Mouse (Mus musculus): ENCODE data around the gene Snap23. TPM values are rescaled to one million over a fixed set of nuclear protein-coding genes. Genes with fewer than 3 reads are reported as not detected.
A peak's percentile ranks its signal among the peaks of the same experiment; 100 is the strongest.

Gene Snap23
- total RNA-seq (2021): 10 to 100 TPM; 19.6 to 19.8 TPM
- long read RNA-seq, experiment 1, partial matches to known transcripts: 1 of 5 reads
- long read RNA-seq, experiment 1, other reads (novel, unspliced or antisense): 2 of 5 reads
- long read RNA-seq, experiment 2, transcript Snap23-202 (8 exons, 2,723 nt): major isoform, 6 of 12 reads
- long read RNA-seq, experiment 2, partial matches to known transcripts: 2 of 12 reads
- long read RNA-seq, experiment 2, other reads (novel, unspliced or antisense): 4 of 12 reads

DNA sequence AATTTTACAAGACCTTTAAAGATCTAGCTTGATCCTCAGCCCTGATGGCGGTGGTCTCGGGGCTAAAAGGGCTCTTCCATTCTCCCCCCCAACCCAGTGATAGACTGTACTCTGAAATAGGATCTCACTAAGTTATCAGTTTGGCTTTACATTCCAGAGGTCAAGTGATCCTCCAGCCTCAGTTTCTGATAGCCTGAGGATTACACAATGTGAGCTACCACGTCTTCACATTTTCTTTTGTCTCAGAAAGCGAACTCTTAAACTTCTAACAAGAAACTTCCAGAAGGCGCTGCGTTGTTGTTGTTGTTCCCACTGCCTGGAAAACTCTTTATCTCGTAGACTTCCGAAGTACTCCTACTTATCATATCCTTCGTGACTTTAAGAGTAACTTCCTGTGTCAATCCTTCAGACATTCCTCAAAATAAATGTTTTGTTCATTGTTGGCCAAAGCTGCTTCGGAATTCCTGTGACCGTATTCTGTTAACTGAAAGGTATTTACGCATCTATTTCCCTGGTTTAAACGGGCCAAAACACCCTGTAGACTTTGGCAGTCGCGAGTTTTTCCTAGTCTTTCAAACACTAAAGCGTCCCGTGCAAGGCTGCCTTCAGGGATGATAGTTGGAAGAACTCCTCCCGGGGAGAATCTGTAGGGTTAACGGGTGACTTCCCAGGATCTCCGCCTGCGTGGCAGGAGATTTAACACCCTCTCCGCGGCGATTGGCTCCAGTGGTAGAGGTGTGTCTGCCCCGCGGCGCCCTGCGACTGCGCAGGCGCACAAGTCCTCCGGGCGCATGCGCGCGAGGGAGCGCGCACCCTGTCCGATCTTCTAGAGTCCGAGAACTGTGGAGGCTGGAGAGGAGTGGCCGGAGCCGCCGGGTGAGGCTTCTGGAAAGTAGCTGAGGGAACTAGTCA is at the start of gene Snap23:
Gene Snap23, plus strand, starts transcription at position 786 of the 912 bp plus-strand sequence.
- DNase-seq (ENCODE audit: low spot score in 2 of 2): peak; percentile 93 to 95
- Histone ChIP-seq H3K27ac (peak within 1 kb of the TSS; percentile 89), H3K4me3 (peak within 1 kb of the TSS; percentile 65)
- no peak for TF ChIP-seq CTCF (conservative IDR thresholded peaks at IDR 0.05)

GRCm38 (mm10) chr2:120518547-120519210 is 48.8 kb upstream of the Snap23 start:
- Histone ChIP-seq H3K27ac (no peak overlapping the region), H3K4me3 (no peak overlapping the region)
- DNase-seq (ENCODE audit: low spot score in 2 of 2): no peak
- TF ChIP-seq CTCF (conservative IDR thresholded peaks at IDR 0.05): no peak

- Histone ChIP-seq H3K4me3 (no peak overlapping the region), H3K27ac (no peak overlapping the region)
- DNase-seq (ENCODE audit: low spot score in 2 of 2): no peak
- no peak for TF ChIP-seq CTCF (conservative IDR thresholded peaks at IDR 0.05)
These were observed 40.7 kb upstream of the Snap23 start for GRCm38 (mm10) chr2:120526771-120527170.

DNA sequence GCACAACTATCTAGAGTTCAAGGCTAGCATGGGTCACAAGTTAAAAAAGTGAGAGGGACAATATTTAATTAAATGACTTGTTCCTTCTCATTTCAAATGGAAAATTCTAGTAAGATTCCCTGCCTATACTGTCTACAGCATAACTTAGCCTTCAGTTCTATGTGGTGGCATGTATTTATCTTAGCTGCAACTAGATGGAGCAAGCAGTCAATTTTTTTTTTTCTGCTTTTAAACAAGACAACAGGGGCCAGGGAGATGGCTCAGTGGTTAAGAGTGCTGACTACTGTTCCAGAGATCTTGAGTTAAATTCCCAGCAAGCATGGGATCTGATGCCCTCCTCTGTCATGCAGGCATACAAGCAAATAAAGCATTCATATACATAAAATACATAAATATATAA is 37.9 kb upstream of the Snap23 start:
- peak; percentile 60 for TF ChIP-seq CTCF (conservative IDR thresholded peaks at IDR 0.05)
- Histone ChIP-seq H3K4me3 (no peak overlapping the region), H3K27ac (no peak overlapping the region)
- no peak for DNase-seq (ENCODE audit: low spot score in 2 of 2)

GRCm38 (mm10) chr2:120531223-120531622 is 36.2 kb upstream of the Snap23 start:
- no peak for TF ChIP-seq CTCF (conservative IDR thresholded peaks at IDR 0.05)
- no peak overlapping the region for H3K27ac ChIP-seq
- no peak overlapping the region for H3K4me3 ChIP-seq
- DNase-seq (ENCODE audit: low spot score in 2 of 2): no peak

DNA sequence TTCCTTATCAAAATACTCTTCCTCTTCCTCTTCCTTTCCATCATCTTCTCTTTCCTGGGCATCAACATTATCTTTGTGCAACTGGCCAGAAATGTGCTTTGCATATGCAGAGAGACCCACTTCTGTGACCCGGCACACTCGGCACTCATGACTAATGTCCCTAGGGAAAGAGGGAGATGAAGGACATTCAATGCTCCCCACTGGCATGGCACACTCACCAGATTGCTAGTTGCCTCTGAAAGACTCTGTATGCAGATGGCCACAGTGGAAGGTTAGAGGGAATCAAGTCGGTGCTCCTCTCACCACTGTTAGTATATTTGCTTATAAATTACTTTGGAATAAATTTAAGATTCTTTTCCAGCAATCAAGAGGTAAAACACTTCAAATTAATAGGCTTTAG is 28.1 kb upstream of the Snap23 start:
- 0 out of 2 replicates have a peak overlapping the region, but pooled peaks have one; percentile 1 for H3K4me3 ChIP-seq
- no peak for TF ChIP-seq CTCF (conservative IDR thresholded peaks at IDR 0.05)
- peak overlapping the region; percentile 86 for H3K27ac ChIP-seq
- DNase-seq (ENCODE audit: low spot score in 2 of 2): no peak

DNA sequence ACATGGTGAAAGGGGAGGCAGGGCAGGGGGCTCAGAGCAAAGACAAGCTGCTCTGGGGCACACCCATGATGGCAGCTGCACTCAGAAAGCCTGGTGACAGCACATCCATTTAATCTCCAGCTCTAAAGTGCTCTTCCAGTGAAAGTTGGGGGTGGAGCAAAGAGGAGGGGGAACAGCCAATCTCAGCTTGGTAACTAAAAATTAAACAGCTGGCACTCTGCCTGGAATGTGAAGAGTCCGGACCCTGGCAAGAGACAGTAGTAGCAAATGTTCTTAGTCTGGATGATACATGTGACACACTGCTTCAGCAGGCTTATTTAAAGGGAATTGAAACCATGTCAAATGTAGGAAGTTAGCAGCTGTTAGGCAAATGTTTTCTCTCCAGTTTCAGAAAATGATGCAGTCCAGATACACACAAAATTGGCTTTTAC is 27.7 kb upstream of the Snap23 start:
- no peak for TF ChIP-seq CTCF (conservative IDR thresholded peaks at IDR 0.05)
- H3K27ac ChIP-seq: peak overlapping the region; percentile 86

GRCm38 (mm10) chr2:120544732-120545131 is 22.7 kb upstream of the Snap23 start:
- DNase-seq (ENCODE audit: low spot score in 2 of 2): no peak
- Histone ChIP-seq H3K4me3 (no peak overlapping the region), H3K27ac (no peak overlapping the region)
- no peak for TF ChIP-seq CTCF (conservative IDR thresholded peaks at IDR 0.05)

More for the DNA sequence above, 27.7 kb upstream of the Snap23 start:
- 0 out of 2 replicates have a peak overlapping the region, but pooled peaks have one; percentile 1 for H3K4me3 ChIP-seq
- peak; percentile 81 to 91 for DNase-seq (ENCODE audit: low spot score in 2 of 2)

GRCm38 (mm10) chr2:120556868-120557267 is 10.6 kb upstream of the Snap23 start:
- no peak for TF ChIP-seq CTCF (conservative IDR thresholded peaks at IDR 0.05)
- H3K27ac ChIP-seq: no peak overlapping the region
- no peak for DNase-seq (ENCODE audit: low spot score in 2 of 2)
- H3K4me3 ChIP-seq: no peak overlapping the region

DNA sequence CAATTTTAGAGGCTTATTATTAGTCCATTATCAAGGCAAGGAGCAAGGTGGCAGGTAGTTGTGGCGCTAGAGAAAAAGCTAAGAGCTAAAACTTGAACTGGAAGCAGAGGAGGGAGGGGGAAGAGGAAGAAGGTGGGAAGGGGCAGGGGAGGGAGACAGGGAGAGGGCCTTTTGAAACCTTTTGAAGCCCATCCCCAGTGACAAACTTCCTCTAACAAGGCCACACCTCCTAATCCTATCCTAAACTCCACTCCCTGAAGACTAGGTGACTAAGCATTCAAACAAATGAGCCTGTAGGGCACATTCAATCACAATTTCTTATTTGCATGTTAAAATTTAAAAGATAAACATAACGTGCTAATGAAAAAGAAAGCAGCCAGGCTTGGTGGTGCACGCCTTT is 8.7 kb upstream of the Snap23 start:
- Histone ChIP-seq H3K27ac (no peak overlapping the region), H3K4me3 (no peak overlapping the region)
- no peak for DNase-seq (ENCODE audit: low spot score in 2 of 2)
- no peak for TF ChIP-seq CTCF (conservative IDR thresholded peaks at IDR 0.05)

- DNase-seq (ENCODE audit: low spot score in 2 of 2): no peak
- Histone ChIP-seq H3K27ac (no peak overlapping the region), H3K4me3 (no peak overlapping the region)
- TF ChIP-seq CTCF (conservative IDR thresholded peaks at IDR 0.05): no peak
These were observed 5.9 kb upstream of the Snap23 start for GRCm38 (mm10) chr2:120561524-120561923.

DNA sequence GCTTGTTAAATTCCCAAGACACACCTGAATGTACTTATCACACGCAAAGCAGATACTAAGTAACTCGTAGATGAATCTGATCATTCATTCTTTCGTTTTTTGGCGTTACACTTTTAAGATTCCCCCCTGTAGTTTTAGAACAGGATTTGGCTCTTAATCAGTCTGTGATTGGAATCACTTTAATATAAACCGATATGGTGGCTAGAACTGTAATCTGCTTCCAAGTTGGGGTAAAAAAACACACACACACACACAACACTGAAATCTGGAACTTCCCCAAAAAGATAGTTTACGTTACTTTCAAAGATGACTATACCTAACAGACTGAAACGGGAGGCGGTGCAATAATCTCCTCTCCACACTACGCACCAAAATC is 4.6 kb upstream of the Snap23 start:
- H3K27ac ChIP-seq: peak overlapping the region; percentile 92; the same call in 1 of the 2 replicates
- no peak for DNase-seq (ENCODE audit: low spot score in 2 of 2)
- H3K4me3 ChIP-seq: peak overlapping the region; percentile 94
- no peak for TF ChIP-seq CTCF (conservative IDR thresholded peaks at IDR 0.05)
